Mouse (Mus musculus) C2C12 (cell line): ENCODE measurements around the gene Dock7. TPM values are rescaled to one million over a fixed set of nuclear protein-coding genes. Genes with fewer than 3 reads are reported as not detected.

ENCODE experiments used
- H3K27me3 ChIP-seq: one replicate; pipeline ENCODE4 v1.6.1; 2011; ENCODE audit not compliant: control insufficient read depth, insufficient read depth, insufficient read length
- H3K36me3 ChIP-seq: one replicate; pipeline ENCODE4 v1.6.1; 2011; ENCODE audit not compliant: control insufficient read depth, insufficient read depth
- H3K4me3 ChIP-seq: one replicate; pipeline ENCODE4 v1.5.1; 2011; ENCODE audit warnings: mild to moderate bottlenecking, control low read depth; ENCODE audit not compliant: poor library complexity, insufficient read depth, severe bottlenecking
- H3K79me2 ChIP-seq: one replicate; pipeline ENCODE4 v1.6.1; 2011; ENCODE audit not compliant: control insufficient read depth, insufficient read depth
- H3K79me3 ChIP-seq: one replicate; pipeline ENCODE4 v1.6.1; 2011; ENCODE audit warnings: low read depth, control low read depth
- H3ac ChIP-seq: one replicate; pipeline ENCODE3; 2011; ENCODE audit warnings: low read depth; ENCODE audit not compliant: control insufficient read depth, insufficient read length
- CEBPB ChIP-seq: IDR thresholded peaks from one replicate; pipeline ENCODE4 v1.6.1; 2011; ENCODE audit warnings: low read depth, mild to moderate bottlenecking, control low read depth, moderate library complexity
- CTCF ChIP-seq: IDR thresholded peaks from one replicate; pipeline ENCODE4 v1.5.1; 2011; ENCODE audit not compliant: control insufficient read depth, insufficient read depth, insufficient read length
- FOSL1 ChIP-seq: IDR thresholded peaks from one replicate; pipeline ENCODE4 v1.8.0; 2011; ENCODE audit warnings: mild to moderate bottlenecking, low read length; ENCODE audit not compliant: poor library complexity, insufficient read depth, severe bottlenecking
- MAX ChIP-seq: IDR thresholded peaks from one replicate; pipeline ENCODE4 v1.6.1; 2011; ENCODE audit warnings: mild to moderate bottlenecking, control low read depth
- MYOD1 ChIP-seq: IDR thresholded peaks from one replicate; pipeline ENCODE4 v1.6.1; 2011; ENCODE audit warnings: low read depth; ENCODE audit not compliant: control insufficient read depth, insufficient read length
- MYOG ChIP-seq: IDR thresholded peaks from one replicate; pipeline ENCODE4 v1.6.1; 2011; ENCODE audit not compliant: control insufficient read depth, insufficient read length; ENCODE audit errors: extremely low read depth
- USF1 ChIP-seq: IDR thresholded peaks from one replicate; pipeline ENCODE4 v1.6.1; 2011; ENCODE audit warnings: low read depth, mild to moderate bottlenecking, control low read depth, moderate library complexity
- polyA plus RNA-seq: library from polyadenylated mRNA; unstranded; fragments of >200 nt; fragmentation: generic; extraction: Trizol; gene quantifications from one replicate; pipeline ENCODE4 v1.2.1, GENCODE M21; 2012; ENCODE audit warnings: missing spikeins

Gene Dock7
- polyA plus RNA-seq, 1 experiment: 30.2 TPM

GRCm38 (mm10) chr4:99131227-99131653 is 10.5 kb upstream of the Dock7 start:
- Histone ChIP-seq H3K4me3 (no peak overlapping the region), H3K79me3 (no peaks in the 10 kb centered on the region), H3K36me3 (no peaks in the 10 kb centered on the region), H3ac (no peak overlapping the region), H3K27me3 (no peaks in the 10 kb centered on the region), H3K79me2 (no peaks in the 10 kb centered on the region)
- TF ChIP-seq FOSL1 (no peak), MAX (no peak), CEBPB (no peak), CTCF (no peak), MYOG (no peak), MYOD1 (no peak), USF1 (no peak)

- H3K4me3 ChIP-seq: no peak overlapping the region
Measured at GRCm38 (mm10) chr4:99123546-99123945, 2.8 kb upstream of the Dock7 start.

GRCm38 (mm10) chr4:99122786-99123185 is 2.1 kb upstream of the Dock7 start:
- no peaks in the 10 kb centered on the region for H3K27me3 ChIP-seq
- no peak overlapping the region for H3ac ChIP-seq

More at GRCm38 (mm10) chr4:99123546-99123945, 2.8 kb upstream of the Dock7 start:
- Histone ChIP-seq H3ac (no peak overlapping the region), H3K79me2 (peaks cover 22% of the 10 kb centered on the region), H3K27me3 (no peaks in the 10 kb centered on the region), H3K36me3 (no peaks in the 10 kb centered on the region), H3K79me3 (peaks cover 18% of the 10 kb centered on the region)
- TF ChIP-seq CTCF (no peak), FOSL1 (no peak), CEBPB (no peak), MYOG (no peak), USF1 (no peak), MYOD1 (no peak), MAX (no peak)

GRCm38 (mm10) chr4:99122047-99122446 is 1.3 kb upstream of the Dock7 start:
- peaks cover 33% of the 10 kb centered on the region for H3K79me3 ChIP-seq
- H3K27me3 ChIP-seq: no peaks in the 10 kb centered on the region
- TF ChIP-seq USF1 (no peak), MAX (no peak), MYOD1 (no peak), CEBPB (no peak), CTCF (no peak), MYOG (no peak), FOSL1 (no peak)
- H3ac ChIP-seq: no peak overlapping the region
- H3K4me3 ChIP-seq: no peak overlapping the region
- H3K36me3 ChIP-seq: no peaks in the 10 kb centered on the region
- peaks cover 37% of the 10 kb centered on the region for H3K79me2 ChIP-seq

More at GRCm38 (mm10) chr4:99122786-99123185, 2.1 kb upstream of the Dock7 start:
- Histone ChIP-seq H3K79me3 (peaks cover 26% of the 10 kb centered on the region), H3K4me3 (no peak overlapping the region), H3K79me2 (peaks cover 30% of the 10 kb centered on the region), H3K36me3 (no peaks in the 10 kb centered on the region)
- TF ChIP-seq FOSL1: no peak
- no peak for TF ChIP-seq MYOG
- no peak for TF ChIP-seq USF1
- TF ChIP-seq CEBPB: no peak
- TF ChIP-seq MAX: no peak
- no peak for TF ChIP-seq CTCF
- no peak for TF ChIP-seq MYOD1

GRCm38 (mm10) chr4:99121123-99121755 is 524 bp upstream of the Dock7 start:
- Histone ChIP-seq H3K27me3 (no peaks in the 10 kb centered on the region), H3K79me2 (peaks cover 45% of the 10 kb centered on the region), H3K79me3 (peaks cover 40% of the 10 kb centered on the region), H3K4me3 (peak overlapping the region; percentile 68), H3K36me3 (no peaks in the 10 kb centered on the region), H3ac (peak overlapping the region; percentile 73)
- no peak for TF ChIP-seq MYOD1
- peak; percentile 5 for TF ChIP-seq MAX

- H3K36me3 ChIP-seq: no peaks in the 10 kb centered on the region
- TF ChIP-seq CEBPB (no peak), MYOG (no peak)
- no peak overlapping the region for H3ac ChIP-seq
- H3K79me3 ChIP-seq: peaks cover 62% of the 10 kb centered on the region
- H3K79me2 ChIP-seq: peaks cover 67% of the 10 kb centered on the region
- no peak overlapping the region for H3K4me3 ChIP-seq
- no peaks in the 10 kb centered on the region for H3K27me3 ChIP-seq
Measured at GRCm38 (mm10) chr4:99119051-99119450, 1.7 kb downstream of the Dock7 start.
